Mouse (Mus musculus): ENCODE results near the gene Cfap100. TPM values are rescaled to one million over a fixed set of nuclear protein-coding genes. Genes with fewer than 3 reads are reported as not detected.
A peak's percentile ranks its signal among the peaks of the same experiment; 100 is the strongest.

Cfap100 gene
- total and polyA plus RNA-seq, 2 experiments from 2014 or later, result 0.04 TPM; not detected in 1

DNA sequence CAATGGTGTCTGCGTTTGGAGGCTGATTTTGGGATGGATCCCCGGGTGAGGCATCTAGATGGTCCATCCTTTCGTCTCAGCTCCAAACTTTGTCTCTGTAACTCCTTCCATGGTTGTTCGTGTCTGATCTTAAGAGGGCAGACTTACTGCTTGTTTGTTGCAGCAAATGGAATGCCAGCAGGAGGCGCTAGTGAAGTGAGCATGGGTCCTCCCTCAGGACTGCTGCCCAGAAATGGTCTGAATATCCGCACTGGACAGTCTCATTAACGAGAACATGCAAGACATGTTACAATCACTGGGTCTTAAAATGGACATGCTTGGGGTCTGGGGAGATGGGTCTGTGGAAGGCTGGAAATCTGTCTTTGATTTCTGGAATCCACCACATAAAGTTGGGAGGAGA is 21.6 kb upstream of the Cfap100 start:
- Histone ChIP-seq H3K9ac (replicated peaks; ENCODE audit: low read depth, low read length) (no peak overlapping the region), H3K27ac (ENCODE audit: low read depth) (peak overlapping the region; percentile 74), H3K4me3 (ENCODE audit: low read depth, low read length) (no peak overlapping the region), H3K36me3 (replicated peaks; ENCODE audit: control insufficient read depth, insufficient read depth, low read length) (no peaks in the 10 kb centered on the region), H3K4me2 (ENCODE audit: low read depth, low read length) (no peak overlapping the region), H3K9me3 (replicated peaks; ENCODE audit: control insufficient read depth, low read length) (no peaks in the 10 kb centered on the region), H3K4me1 (ENCODE audit: control insufficient read depth, insufficient read depth) (0 out of 2 replicates have a peak, but pooled peaks cover 10% of the 10 kb centered on the region), H3K27me3 (ENCODE audit: control insufficient read depth, insufficient read depth, low read length) (no peaks in the 10 kb centered on the region)
- TF ChIP-seq EP300 (IDR thresholded peaks at IDR 0.05; ENCODE audit: low read depth), result no peak
- TF ChIP-seq CTCF (IDR thresholded peaks at IDR 0.05; ENCODE audit: low read depth), result peak; percentile 96
- DNase-seq (ENCODE audit: low spot score) (peak; percentile 76), ATAC-seq (ENCODE audit: insufficient read depth, low read depth) (peak; percentile 75)
- 12% methylated on average over 7 of the region's 7 CpGs for WGBS

DNA sequence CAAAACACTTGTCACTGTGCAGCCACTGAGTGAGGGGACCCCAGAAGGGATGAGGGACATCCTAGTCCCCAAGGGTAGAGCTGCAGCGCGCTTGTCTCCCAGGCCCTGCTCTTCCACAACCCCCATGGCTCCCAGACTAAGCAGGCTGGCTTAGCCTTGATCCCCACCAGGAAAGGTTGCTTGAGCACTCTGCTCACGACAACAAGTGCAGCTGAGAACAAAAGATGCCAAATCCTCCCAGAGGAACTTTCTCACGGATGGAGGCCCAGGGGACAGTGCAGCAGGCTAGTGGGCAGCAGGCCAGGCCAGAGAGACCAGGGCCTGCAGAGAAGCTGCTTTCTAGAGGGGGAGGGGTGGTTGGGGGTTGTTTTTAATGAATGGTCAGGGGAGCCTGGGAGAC is 18.3 kb upstream of the Cfap100 start:
- Histone ChIP-seq H3K36me3 (replicated peaks; ENCODE audit: control insufficient read depth, insufficient read depth, low read length) (no peaks in the 10 kb centered on the region), H3K27ac (ENCODE audit: low read depth) (no peak overlapping the region), H3K4me2 (ENCODE audit: low read depth, low read length) (no peak overlapping the region), H3K4me3 (ENCODE audit: low read depth, low read length) (no peak overlapping the region), H3K27me3 (ENCODE audit: control insufficient read depth, insufficient read depth, low read length) (no peaks in the 10 kb centered on the region), H3K9ac (replicated peaks; ENCODE audit: low read depth, low read length) (no peak overlapping the region), H3K4me1 (ENCODE audit: control insufficient read depth, insufficient read depth) (0 out of 2 replicates have a peak, but pooled peaks cover 10% of the 10 kb centered on the region), H3K9me3 (replicated peaks; ENCODE audit: control insufficient read depth, low read length) (no peaks in the 10 kb centered on the region)
- 45% methylated on average over 4 of the region's 4 CpGs for WGBS
- no peak for DNase-seq (ENCODE audit: low spot score)
- ATAC-seq (ENCODE audit: insufficient read depth, low read depth), result no peak
- TF ChIP-seq EP300 (IDR thresholded peaks at IDR 0.05; ENCODE audit: low read depth) (no peak), CTCF (IDR thresholded peaks at IDR 0.05; ENCODE audit: low read depth) (no peak)

- Histone ChIP-seq H3K36me3 (replicated peaks; ENCODE audit: control insufficient read depth, insufficient read depth, low read length) (no peaks in the 10 kb centered on the region), H3K27ac (ENCODE audit: low read depth) (no peak overlapping the region), H3K4me2 (ENCODE audit: low read depth, low read length) (no peak overlapping the region), H3K9me3 (replicated peaks; ENCODE audit: control insufficient read depth, low read length) (no peaks in the 10 kb centered on the region), H3K27me3 (ENCODE audit: control insufficient read depth, insufficient read depth, low read length) (no peaks in the 10 kb centered on the region), H3K4me3 (ENCODE audit: low read depth, low read length) (no peak overlapping the region), H3K4me1 (ENCODE audit: control insufficient read depth, insufficient read depth) (no peaks in the 10 kb centered on the region), H3K9ac (replicated peaks; ENCODE audit: low read depth, low read length) (no peak overlapping the region)
- WGBS, result 86% methylated on average over 3 of the region's 3 CpGs
- no peak for DNase-seq (ENCODE audit: low spot score)
- TF ChIP-seq CTCF (IDR thresholded peaks at IDR 0.05; ENCODE audit: low read depth), result no peak
- TF ChIP-seq EP300 (IDR thresholded peaks at IDR 0.05; ENCODE audit: low read depth), result no peak
- no peak for ATAC-seq (ENCODE audit: insufficient read depth, low read depth)
Measured at GRCm38 (mm10) chr6:90437041-90437440, 8.4 kb upstream of the Cfap100 start.

- H3K9me3 ChIP-seq (replicated peaks; ENCODE audit: control insufficient read depth, low read length), result no peaks in the 10 kb centered on the region
- H3K27me3 ChIP-seq (ENCODE audit: control insufficient read depth, insufficient read depth, low read length), result no peaks in the 10 kb centered on the region
- H3K4me2 ChIP-seq (ENCODE audit: low read depth, low read length), result no peak overlapping the region
- no peaks in the 10 kb centered on the region for H3K4me1 ChIP-seq (ENCODE audit: control insufficient read depth, insufficient read depth)
- no peaks in the 10 kb centered on the region for H3K36me3 ChIP-seq (replicated peaks; ENCODE audit: control insufficient read depth, insufficient read depth, low read length)
- DNase-seq (ENCODE audit: low spot score) (no peak), ATAC-seq (ENCODE audit: insufficient read depth, low read depth) (no peak)
- H3K9ac ChIP-seq (replicated peaks; ENCODE audit: low read depth, low read length), result no peak overlapping the region
- no peak overlapping the region for H3K4me3 ChIP-seq (ENCODE audit: low read depth, low read length)
- H3K27ac ChIP-seq (ENCODE audit: low read depth), result no peak overlapping the region
- 72% methylated on average over 10 of the region's 10 CpGs for WGBS
- TF ChIP-seq CTCF (IDR thresholded peaks at IDR 0.05; ENCODE audit: low read depth) (no peak), EP300 (IDR thresholded peaks at IDR 0.05; ENCODE audit: low read depth) (no peak)
Measured at GRCm38 (mm10) chr6:90436192-90436907, 7.8 kb upstream of the Cfap100 start.

GRCm38 (mm10) chr6:90435195-90435618 is 6.6 kb upstream of the Cfap100 start:
- TF ChIP-seq CTCF (IDR thresholded peaks at IDR 0.05; ENCODE audit: low read depth) (peak; percentile 83), EP300 (IDR thresholded peaks at IDR 0.05; ENCODE audit: low read depth) (no peak)

GRCm38 (mm10) chr6:90434687-90435086 is 6.1 kb upstream of the Cfap100 start:
- WGBS, result 57% methylated on average over 3 of the region's 3 CpGs
- no peak overlapping the region for H3K9ac ChIP-seq (replicated peaks; ENCODE audit: low read depth, low read length)
- H3K4me2 ChIP-seq (ENCODE audit: low read depth, low read length), result no peak overlapping the region
- H3K4me1 ChIP-seq (ENCODE audit: control insufficient read depth, insufficient read depth), result no peaks in the 10 kb centered on the region
- H3K4me3 ChIP-seq (ENCODE audit: low read depth, low read length), result no peak overlapping the region
- H3K36me3 ChIP-seq (replicated peaks; ENCODE audit: control insufficient read depth, insufficient read depth, low read length), result no peaks in the 10 kb centered on the region
- ATAC-seq (ENCODE audit: insufficient read depth, low read depth) (no peak), DNase-seq (ENCODE audit: low spot score) (no peak)
- TF ChIP-seq EP300 (IDR thresholded peaks at IDR 0.05; ENCODE audit: low read depth) (no peak), CTCF (IDR thresholded peaks at IDR 0.05; ENCODE audit: low read depth) (no peak)
- H3K27ac ChIP-seq (ENCODE audit: low read depth), result no peak overlapping the region
- no peaks in the 10 kb centered on the region for H3K9me3 ChIP-seq (replicated peaks; ENCODE audit: control insufficient read depth, low read length)
- no peaks in the 10 kb centered on the region for H3K27me3 ChIP-seq (ENCODE audit: control insufficient read depth, insufficient read depth, low read length)

More at GRCm38 (mm10) chr6:90435195-90435618, 6.6 kb upstream of the Cfap100 start:
- no peaks in the 10 kb centered on the region for H3K4me1 ChIP-seq (ENCODE audit: control insufficient read depth, insufficient read depth)
- H3K36me3 ChIP-seq (replicated peaks; ENCODE audit: control insufficient read depth, insufficient read depth, low read length), result no peaks in the 10 kb centered on the region
- no peaks in the 10 kb centered on the region for H3K27me3 ChIP-seq (ENCODE audit: control insufficient read depth, insufficient read depth, low read length)
- ATAC-seq (ENCODE audit: insufficient read depth, low read depth) (peak; percentile 81), DNase-seq (ENCODE audit: low spot score) (peak; percentile 57)
- WGBS, result 20% methylated on average over 11 of the region's 11 CpGs
- no peak overlapping the region for H3K9ac ChIP-seq (replicated peaks; ENCODE audit: low read depth, low read length)
- no peak overlapping the region for H3K4me3 ChIP-seq (ENCODE audit: low read depth, low read length)
- H3K27ac ChIP-seq (ENCODE audit: low read depth), result no peak overlapping the region
- no peaks in the 10 kb centered on the region for H3K9me3 ChIP-seq (replicated peaks; ENCODE audit: control insufficient read depth, low read length)
- H3K4me2 ChIP-seq (ENCODE audit: low read depth, low read length), result no peak overlapping the region
